Mouse (Mus musculus) cerebellum, adult 9-10 months (tissue): Measurements from ENCODE around the gene Cdcp1.

Experiments used
- DNase-seq: peaks from one replicate; pipeline ENCODE4 v3.0.0; 2022

The Cdcp1 gene

DNA sequence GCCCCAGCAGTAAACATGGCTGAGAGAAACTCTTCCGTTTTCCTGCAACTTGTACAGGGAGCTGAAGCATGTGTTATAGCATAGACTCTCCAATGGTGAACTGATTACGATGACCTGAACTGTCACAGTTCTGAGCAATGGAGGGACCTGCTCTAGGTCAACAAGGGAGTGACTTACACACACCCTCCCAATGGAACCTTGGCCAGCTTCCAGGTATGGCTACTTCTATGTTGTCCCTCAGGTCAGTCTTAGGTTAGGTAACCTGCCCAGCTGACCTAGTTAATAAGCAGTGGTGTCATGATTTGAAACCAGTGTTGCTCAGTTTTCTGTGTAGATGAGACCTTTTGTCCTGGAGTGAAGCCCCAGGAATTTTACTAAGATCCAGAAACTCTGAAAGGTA lies 8.9 kb downstream of the Cdcp1 start:
- no peak for DNase-seq

DNA sequence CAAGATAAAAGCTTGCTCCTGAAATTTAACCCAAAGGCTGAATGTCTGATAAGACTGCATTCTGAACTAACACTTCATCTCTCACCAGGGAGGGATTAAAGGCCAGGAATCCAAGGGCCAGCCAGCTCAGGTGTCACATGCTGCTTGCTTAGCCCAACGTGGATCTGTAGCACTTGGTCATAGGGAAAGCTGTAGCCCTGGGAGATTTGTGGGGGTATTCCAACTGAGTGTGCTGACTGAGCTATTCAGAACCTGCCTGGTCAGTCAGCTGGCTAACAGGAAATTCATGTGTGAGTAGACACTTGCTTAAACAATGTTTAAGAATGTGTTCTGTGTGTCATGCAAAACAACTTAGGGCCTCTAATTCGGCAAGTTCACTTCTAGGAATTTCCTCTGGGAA lies 9.3 kb downstream of the Cdcp1 start:
- no peak for DNase-seq

DNA sequence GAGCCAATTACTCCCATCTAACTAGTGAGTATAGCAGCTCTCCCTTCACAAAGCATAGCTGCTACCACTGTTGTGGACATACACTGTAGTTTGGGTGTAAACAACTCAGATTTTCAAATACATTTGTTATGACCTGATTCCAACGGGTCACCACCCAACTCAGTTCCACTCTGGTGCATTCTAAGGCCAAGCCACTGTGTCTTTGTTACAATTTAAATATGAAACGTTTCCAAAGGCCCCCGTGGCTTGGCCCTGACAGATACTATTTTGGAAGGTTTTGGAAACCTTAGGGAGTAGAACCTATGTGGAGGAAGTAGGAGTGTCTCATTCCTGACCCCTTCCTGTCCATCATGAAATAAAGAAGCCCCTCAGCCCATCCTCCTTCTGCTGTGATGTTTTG lies 15.7 kb downstream of the Cdcp1 start:
- DNase-seq = no peak

DNA sequence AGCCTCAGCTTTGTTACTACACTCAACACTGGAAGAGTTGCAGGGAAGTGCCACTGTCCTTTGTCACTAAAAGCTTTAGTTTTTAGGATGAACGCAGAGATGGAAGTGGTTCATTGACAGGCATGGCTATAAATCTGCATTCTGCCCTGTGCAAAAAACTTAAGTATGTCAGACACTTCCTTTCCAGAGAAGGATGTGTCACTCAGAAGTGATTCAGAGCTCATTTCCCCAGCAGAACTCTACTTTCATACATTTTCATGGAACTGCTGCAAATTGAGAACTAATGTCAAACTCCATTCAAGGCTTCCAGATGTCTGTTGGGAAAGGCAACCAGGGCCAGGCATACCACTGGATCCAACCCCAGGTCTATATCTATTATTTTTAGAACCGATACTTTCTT lies 27.6 kb downstream of the Cdcp1 start:
- DNase-seq = no peak

DNA sequence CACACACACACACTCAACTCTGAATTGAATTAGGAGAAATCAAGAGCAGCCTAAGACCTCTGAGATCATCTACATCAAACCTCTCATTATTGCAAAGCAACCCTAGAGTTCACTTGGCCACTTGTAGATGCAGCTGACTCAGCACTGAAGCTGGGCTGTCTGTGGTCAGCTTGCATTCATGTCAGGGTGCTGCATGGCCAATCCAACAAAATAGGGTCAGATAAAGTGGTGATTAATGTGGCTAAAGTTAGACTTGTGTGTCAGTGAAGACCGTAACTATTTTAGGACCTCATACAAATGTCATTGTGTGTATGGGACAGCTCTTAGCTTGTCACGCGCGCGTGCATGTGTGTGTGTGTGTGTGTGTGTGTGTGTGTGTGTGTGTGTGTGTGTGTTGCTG lies 28.2 kb downstream of the Cdcp1 start:
- DNase-seq = no peak

DNA sequence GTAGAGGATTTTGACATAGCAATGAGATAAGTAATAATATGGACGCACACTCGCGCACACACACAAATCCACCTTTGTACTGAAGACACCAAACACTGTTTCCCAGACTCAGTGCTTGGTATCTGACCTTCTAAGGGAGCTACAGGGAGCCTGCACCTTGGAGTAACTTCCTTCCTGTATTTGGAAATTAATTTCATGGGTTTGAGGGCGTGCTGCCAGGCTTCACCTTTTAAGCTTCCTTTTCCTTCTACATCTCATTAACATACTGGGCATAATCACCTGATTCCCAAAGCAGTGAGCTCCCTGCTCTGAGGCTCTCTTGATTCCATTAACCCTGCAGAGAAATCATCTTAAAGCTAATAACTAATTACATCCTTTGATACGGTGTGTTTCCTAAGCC lies 29.7 kb downstream of the Cdcp1 start:
- DNase-seq = no peak

DNA sequence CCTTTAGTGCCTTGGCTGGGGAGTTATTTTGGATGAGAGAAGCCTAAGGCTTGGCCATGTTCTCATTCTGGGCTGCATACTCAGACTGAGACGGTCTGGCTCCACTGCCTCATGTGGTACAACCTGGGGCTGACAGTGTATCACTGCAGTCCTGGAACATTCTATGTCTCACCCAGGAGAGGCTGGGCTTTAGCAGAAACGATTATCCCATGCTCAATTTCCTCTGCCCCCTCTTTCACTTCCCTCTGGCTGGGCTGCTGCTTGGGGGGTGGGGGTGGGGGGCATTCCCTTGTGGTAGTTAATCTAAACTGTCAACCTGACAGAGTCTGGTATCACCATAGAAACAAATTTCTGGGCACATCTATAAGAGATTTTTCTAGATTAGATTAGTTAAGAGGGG lies 30.3 kb downstream of the Cdcp1 start:
- DNase-seq = no peak

DNA sequence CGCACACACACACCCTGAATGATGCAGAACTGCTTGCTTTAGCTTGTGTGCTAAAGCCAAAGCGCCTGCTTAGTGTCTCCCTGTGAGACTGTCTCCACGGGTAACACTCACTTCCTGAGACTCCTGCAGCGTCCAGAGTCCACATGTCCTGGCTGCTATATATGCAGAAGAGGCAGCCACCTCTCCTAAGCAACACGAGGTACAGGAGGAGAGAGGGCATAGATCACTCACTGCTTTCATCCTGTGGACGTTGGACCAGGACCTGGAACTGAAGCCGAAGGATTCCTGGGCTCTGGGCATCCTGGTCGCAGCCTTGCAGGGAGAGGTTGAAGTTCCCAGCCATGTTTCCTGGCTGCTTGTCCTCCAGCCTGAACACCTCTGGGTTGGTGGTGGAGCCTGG lies 32.6 kb downstream of the Cdcp1 start:
- DNase-seq = no peak

DNA sequence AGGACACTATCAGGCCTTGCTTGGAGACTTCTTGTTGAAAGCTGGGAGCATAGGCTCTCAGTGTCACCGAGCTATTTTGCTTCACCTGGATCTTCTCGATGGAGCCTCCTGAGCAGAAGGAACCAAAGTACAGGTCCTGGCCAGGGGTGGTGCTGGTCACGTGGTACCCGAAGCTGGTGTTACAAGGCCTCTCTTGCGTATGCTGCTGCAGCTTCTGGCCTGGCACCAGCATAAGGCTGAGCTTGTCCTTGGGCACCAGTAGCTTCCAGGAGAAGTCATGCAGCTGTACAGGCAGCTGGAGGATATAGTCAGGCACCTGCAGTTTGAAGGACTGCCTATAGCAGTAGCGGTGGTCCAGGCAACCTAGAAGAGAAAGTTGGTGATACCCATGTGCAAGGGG lies 35.8 kb downstream of the Cdcp1 start:
- no peak for DNase-seq

DNA sequence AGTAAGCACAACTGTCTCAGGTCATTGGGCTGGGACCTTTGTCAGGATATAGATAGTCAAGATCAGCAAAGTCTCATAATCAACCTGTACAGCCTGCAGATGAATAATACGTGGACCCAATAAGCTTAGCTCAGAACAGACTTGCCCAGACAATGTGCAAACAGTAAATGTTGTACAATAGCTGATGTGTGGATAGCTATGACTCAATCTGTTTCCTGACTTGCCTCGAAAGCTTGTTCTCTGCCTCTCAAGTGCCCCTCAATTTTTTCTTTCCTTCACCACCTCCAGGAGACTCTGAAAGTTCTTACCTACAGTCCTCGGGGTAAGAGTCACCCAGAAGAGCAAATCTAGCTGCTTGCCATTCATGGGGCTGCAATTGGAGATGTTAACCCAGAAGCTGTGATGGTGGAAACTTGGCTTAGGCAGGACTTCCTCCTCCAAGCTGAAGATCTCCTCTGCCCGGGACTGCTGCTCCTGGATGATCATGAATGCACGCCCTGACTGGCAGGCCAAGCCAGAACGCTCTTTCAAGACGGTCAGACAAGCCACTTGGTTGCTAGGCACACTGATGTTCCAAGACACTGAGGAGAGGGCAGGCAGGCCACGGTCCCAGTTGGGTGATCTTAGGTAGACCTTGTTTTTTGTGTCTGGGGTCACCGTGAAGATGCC lies 38.3 kb downstream of the Cdcp1 start:
- no peak for DNase-seq

DNA sequence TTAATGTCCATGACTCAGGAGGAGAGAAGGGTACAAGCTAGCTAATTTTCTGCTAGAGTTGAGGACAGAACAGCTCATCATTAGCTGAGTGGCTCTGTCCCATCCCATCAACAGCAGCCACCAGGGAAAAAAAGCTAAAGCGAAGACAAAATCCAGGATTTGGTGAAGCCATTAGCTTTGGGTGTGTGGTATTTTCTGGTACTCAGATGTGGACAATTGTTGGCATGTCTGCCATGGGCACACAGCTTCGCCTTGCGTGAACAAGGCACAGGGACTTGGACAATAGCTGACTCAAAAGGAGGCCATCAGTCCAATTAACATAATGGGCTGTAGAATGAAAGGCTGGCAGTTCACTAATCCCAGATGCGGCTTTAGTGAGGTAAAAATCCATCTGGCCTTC lies 41.5 kb downstream of the Cdcp1 start:
- DNase-seq = no peak

DNA sequence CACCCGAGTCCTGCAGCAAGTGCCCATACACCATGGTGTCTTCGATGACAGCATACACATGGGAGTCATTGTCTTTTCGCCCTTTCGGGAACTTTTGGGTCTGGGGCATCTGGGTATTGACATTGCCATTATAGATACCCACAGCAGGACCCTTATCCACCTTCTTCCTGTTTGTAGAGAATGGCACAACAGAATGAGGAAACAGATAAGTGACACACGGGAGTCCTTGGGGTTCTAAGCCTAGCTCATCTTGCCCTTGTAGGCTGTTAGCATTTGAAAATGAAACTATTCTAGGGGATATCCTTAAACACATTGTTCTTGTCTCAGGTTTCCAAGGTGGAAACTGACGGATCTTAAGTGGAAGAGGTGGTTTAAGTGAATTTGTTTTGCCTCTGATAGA lies 42.1 kb downstream of the Cdcp1 start:
- DNase-seq = no peak

DNA sequence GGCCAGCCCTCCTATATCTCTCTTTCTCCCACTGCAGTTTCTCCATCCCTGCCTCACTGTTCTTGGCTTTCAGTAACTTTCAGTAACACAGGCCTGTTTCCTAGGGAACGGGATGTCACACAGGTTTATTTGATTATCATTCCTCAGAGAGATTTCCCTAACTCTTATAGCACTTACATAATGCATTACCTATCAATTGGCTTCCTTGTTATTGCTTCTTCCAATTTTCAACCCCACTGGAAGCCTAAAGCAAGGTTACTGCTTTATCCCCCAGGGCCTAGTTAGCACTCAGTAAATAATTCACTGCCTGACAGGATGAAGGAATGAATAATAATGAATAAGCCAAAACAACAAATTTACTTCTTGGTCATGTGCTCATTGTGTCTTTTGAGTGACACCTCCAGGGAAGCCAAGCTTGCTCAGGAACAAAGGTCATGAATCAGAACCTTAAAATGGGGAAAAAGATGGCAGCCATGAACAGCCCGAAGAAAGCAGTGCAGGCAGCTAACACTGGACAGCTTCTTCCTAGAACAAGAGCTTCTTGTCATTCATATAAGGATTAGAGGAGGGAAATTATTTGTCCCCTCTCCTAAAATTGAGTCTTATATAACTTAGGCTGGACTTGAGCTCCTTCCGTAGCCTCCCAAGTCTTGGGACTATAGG lies 49.9 kb downstream of the Cdcp1 start:
- no peak for DNase-seq

DNA sequence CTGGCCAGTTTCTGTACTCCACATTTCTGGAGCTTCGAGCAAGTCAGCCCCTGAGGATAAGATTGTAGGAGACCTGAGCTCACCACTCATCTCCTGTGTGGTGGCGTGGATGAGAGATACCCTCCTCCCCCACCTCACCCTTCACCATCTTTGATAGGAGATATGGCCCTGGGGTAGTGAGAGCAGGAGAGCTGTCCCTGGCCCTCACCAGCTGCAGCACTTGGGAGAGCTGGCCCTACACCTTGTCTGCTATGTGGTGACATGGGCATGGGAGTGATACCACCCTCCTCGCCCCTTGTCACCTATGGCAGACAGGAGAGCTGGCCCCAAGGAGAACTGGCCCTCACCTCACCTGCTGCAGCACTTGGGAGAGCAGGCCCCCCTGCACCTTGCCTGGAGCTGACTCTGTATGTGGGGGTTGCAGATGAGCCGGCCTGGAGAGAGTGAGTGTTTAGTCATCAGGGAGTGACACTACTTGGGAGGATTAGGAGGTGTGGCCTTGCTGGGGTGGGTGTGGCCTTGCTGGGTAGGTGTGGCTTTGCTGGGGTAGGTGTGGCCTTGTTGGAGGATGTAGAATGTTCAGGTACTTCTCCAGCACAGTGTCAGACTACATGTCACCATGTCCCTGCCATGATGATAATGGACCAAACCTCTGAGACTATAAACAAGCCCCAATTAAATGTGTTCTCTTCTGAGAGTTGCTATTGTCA lies 52.7 kb downstream of the Cdcp1 start:
- no peak for DNase-seq

DNA sequence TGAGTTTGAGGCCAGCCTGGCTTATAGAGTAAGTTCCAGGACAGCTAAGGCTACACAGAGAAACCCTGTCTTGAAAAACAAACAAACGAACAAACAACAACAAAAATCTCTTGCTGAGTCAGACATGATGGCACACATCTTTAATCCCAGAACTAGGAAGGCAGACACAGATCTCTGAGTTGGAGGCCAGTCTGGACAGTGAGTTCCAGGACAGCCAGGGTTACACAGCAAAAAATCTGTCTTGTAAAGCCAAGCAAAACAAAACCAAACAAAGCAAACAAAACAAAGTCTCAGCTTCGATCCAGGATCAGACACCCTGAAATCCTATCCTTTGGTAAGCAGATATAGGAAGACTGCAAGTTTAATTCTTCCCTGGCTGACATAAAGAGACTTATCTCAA lies 54.0 kb downstream of the Cdcp1 start:
- no peak for DNase-seq

DNA sequence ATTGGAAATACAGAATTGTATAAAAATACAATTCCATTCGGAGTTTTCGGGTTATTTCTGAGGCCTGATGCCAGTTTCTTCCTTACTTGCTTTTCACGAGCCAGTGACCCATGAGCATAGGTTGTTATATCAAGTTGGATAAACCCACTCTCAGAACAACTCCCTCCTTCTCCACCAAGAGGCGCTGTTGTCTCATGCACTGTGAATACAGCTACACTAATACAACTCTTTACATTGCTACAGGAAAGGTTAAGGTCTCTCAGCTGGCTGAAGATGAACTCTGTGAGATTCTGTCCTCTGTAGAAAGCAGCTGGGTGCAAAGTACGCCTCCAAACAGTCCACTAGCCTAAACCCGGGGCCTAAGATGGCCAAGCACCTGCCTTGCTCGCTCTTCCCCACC lies 56.5 kb downstream of the Cdcp1 start:
- peak; percentile 29 for DNase-seq

DNA sequence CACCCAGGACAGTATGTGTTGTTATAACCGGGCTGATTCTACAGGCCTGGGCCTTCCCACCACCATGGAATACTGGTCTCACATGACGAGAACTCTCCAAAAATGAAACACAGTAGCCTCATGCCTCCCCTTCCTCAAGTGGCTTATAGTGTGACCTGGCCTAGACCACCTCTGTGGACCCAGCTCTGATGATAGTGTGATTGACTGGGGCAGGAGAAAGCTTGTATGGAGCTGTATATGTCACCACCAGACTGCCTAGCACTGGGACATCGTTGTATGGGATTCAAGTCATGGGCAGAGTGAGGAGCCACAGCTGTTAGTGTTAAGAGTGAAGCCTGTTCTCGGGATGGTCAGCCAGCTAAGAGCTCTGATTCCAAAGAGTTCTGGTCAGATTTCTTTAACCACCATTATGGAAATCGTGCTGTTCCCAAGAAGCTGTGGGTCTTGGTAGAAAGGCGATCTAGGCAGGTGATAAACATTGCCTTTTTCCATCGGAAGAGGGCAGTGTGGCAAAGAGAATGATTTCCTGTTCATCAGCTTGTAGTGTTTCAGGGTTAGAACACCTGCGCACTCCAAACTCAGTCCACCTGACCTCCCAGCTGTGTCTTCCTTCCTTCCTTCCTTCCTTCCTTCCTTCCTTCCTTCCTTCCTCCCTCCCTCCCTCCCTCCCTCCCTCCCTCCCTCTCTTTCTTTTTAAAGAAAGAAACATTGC lies 57.6 kb downstream of the Cdcp1 start:
- peak; percentile 9 for DNase-seq

DNA sequence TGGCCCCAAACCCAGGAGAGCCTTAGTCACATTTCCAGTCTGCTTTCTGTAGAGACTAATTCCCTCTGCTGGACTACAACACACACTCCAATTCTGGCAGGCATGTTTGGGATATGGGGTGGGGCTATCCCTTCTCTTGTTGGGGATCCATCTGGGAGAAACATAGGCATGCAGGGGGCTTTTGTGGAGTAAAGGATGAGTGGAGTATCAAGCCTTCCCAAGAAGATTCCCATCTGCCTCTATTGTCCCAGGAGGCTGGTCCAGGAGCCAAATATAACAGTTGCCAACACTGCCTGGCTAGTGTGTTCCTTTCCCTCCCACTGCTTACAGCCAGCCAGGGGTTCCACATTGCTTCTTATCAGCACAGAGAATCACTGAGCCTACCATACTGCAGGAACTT lies 58.1 kb downstream of the Cdcp1 start:
- no peak for DNase-seq

DNA sequence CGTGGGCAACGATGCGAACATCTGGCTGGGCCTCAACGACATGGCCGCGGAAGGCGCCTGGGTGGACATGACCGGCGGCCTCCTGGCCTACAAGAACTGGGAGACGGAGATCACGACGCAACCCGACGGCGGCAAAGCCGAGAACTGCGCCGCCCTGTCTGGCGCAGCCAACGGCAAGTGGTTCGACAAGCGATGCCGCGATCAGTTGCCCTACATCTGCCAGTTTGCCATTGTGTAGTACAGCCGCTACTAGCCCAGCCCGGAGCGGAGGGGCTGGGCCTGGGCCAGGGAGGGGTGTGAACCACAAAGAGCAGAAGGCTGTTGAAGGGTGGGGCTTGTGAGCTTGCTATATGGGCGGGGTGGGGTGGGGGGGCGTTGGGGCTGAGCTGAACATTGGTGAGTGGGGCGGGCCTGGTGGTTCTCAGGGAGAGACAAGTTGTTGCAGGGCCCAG lies 58.9 kb downstream of the Cdcp1 start:
- peak; percentile 15 for DNase-seq

DNA sequence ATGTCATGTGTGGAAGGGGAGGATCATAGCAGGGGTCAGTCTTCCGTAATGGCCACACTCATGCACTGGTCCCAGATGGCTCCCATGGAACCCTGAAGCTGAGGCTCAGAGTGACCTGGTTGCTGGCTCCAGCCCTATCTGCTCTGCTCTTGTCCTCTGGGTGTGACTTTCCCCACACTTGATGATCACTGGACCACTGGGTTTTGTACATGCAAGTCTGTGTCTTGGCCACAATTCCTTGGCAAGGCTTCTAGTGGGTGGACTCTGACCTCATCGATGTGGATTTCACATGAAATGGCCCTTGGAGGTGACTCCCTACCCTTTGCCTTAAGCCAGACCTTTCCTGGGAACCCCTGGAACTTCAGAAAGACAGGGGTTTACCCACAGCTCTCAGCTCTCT lies 62.7 kb downstream of the Cdcp1 start:
- DNase-seq = no peak

DNA sequence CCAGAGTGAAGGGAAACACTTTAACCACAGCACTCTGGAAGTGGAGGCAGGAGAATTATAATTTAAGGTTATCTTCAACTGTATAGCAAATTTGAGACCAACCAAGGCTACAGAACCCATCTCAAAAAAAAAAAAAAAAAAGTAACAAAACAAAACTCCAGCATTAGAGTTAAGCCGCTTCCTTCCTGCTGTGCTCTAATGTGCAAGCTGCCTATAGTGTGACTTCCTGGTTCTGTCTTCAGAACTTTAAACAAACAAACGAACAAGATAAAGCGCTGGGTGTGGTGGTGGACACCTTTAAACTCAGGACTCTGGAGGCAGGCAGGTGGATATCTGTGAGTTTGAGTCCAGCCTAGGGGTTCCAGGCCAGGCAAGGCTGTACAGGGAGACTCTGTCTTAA lies 63.8 kb downstream of the Cdcp1 start:
- DNase-seq = no peak

DNA sequence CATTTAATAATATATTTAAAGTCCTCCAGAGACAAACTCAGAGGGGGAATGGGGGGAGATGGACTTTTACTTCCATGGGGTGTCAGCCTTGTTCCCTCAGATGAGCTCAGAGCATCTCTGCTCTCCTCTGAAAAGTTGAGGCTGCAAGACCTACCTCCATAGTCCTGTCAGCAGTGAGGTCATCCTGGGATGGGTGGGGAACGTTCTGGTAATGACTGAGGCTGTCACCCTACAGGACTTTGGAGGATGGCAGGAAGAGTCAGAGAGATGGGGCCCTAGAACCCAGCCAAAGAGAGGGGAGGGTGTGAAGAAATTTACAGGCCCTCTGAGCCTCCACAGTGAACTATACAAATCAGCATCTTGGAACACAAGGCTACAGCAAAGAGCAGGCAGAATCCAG lies 64.3 kb downstream of the Cdcp1 start:
- no peak for DNase-seq

DNA sequence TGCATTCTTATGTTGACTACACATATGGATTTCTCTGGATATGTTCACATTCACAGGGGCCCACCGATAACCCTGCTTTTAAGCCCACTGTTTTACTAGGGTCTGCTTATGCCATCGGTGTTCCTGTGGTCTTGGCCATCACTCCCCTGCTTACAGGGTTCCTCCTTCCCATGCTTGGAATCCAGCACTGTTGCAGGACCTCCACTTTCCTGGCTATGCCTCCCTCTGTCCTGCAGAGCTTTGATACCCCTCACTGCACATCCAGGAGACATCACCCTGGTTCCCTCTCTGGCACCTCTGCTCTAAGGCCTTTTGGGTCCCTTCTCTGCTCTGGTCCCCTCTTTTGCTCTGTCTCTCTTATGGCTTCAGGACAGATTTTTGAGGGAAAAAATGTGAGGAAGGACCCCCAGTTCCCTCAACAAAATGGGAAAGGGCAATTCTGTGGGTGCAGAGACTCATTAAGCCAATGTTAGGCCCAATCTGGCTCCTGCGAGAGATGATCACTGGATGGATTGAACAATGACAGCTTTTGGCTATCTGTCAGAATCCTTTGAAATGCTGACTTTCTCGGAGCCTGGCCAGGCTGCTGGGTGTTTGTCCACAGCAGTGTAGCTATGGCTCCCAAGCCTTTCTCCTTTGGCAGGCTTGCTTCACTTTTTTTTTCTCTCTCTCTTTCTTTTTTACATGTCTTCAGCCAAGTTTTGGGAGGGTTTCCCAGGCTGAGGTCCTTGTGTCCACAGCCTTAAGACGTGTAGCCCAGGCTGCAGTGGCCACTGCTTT lies 65.4 kb downstream of the Cdcp1 start, which contains the start of gene Clec3b:
Gene Clec3b (plus strand): TSS at position 706 of the 780 bp plus-strand sequence.
- DNase-seq = peak; percentile 27
